Mouse (Mus musculus): ENCODE measurements around the gene Col5a1.

The Col5a1 gene

DNA sequence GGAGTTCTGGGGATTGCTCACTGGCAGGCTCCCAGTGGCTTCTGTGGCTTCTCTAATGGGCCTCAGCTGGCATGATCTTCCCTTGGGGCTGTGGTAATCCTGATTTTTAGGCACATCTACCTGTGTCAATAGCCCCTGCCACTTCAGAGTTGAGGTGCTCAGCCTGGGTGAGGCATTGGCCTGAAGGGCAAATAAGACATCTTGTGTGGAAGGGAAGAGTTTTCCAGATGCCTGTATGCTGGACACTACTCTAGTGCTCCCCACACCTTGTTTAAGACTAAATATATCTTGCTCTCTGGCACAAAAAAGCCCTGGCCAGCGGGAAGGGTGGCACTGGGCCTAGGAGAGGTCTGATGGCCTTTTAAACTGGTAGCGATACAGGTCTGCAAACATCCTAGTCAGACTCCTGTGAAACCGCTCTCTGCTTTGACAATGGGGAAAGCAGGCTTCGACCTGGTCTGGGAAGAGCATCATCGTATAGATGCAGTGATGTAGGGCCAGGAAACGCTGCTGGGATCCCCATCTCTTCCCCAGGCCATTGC lies 33.2 kb downstream of the Col5a1 start:
- no peak for DNase-seq (ENCODE audit: low spot score)

DNA sequence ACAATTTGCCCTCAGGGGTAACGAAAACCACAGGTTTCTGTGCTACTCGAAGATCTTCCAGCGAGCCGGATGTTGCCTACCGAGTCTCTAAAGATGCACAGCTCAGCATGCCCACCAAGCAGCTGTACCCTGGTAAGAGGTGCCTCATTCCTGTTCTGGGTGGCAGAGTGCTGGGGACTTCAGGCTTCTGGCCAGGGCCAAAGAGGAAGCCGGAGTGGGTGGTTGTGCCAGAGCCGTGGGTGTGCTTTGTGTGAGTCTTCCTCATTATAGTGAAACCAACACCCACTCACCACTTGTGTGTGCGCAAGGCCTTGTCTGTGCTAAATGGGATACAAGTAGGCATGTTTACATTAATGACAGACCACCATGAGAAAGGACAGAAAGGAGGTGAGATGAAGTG lies 35.8 kb downstream of the Col5a1 start:
- no peak for DNase-seq (ENCODE audit: low spot score)

DNA sequence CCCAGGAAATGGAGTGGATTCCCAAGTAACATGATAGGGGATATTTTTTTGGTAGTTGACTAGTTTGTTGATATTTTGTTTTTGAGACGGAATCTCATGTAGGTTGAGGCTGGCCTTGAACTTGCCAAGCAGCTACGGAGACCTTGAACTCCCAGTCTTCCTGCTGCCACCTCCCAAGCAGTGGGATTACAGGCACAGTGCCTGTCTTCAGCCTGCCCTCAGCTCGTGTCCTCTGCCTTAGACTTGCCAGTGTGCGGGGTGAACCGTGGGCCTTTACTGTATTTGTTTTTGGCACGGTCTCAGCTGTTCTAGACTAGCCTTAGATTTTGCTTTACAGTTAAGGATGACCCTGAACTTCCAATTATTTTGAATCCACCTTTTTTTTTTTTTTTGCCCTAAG lies 37.5 kb downstream of the Col5a1 start:
- DNase-seq (ENCODE audit: low spot score), result no peak

DNA sequence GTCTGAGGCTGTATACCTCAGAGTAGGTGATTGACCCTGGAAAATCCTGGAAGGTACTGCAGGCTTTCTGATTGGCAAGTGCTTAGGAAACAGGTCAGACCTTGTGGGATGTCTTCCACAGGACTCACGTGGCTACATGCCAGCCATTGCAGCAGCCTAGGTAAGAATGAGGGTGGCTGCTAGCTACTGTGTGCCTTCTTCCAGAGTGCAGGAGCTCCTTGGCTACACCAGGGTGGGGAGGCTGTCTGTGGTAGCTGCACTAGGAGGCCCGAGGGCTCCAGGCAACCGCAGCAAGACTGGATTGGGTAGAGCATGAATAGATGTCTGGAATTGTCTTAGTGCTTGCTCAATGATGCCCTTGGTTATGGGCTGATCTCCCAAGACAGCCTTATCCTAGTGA lies 38.2 kb downstream of the Col5a1 start:
- DNase-seq (ENCODE audit: low spot score), result no peak

DNA sequence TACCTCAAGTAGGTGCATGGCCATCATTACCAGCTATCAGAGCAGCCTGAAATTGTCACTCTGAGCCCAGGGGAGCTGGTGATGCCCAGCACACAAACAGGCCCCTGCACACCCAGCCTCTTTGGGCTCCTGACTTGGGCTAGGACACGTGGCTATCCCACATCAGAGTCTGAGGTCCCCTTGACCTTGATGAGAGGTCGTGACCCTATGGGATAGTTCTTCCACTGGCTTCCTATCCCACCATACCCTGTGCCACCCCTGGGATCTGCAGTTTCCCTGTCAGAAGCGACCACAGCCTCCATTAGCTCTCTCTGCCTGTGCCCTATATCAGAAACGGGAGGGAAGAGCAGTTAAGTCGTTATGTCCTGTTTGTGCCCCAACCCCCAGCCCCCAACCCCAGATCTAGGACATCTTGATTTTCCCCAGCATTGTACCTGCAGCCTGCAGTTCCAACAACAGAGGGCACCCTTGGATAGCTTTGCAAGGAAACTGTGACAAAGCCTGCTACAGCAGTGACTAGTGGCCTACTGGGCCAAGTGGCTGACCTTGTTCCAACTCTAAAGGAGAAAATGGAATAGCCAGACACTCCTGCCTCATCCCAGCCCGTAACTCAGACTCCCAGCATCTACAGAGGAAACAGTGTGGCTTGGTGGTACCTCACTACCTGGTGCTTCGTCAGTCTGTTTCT lies 40.4 kb downstream of the Col5a1 start:
- peak; percentile 52 for DNase-seq (ENCODE audit: low spot score)

DNA sequence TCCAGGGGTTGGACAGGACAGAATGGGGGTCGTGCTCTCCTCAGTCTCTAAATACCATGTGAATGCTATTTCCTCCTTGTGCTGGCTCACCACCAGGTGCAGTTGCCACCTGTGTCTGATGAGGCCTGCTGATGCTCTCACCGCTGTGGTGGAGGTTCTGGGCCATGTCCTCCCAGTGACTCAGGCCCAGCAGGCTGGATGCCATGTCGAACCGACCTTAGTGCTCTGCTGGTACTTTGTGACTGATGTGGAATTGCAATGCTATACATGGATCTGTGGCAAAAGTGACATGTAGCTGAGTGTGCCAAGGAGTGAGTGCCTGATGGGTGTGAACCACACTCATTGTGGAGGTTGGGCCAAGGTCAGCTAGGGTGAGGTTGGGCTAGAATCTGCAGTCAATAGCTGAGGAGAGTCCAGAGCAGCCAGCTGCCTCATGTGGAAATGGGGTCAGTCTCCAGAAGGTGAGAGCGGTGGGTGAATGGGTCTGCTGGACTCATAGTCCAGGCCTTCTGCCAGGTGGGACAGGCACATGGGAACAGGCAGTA lies 44.3 kb downstream of the Col5a1 start:
- no peak for DNase-seq (ENCODE audit: low spot score)

DNA sequence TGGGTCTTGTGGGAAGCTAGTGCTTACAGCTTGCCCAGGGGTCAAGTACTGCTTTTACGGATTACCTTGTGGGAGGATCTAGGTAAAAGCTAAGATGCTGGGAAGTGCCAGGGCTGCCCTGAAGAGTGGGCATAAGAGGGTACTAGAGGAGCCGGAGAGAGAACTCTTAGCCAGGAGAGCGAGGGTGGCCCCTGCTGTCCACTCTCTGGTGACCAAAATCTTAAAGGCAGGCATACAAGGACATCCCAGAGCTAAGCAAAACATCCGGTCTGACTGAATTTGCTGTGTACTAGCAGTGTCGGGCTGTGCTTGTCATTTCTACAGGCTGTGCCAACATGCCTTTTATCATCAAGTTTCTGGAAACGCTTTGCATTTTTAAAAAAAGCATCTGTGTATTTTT lies 44.9 kb downstream of the Col5a1 start:
- DNase-seq (ENCODE audit: low spot score), result no peak

DNA sequence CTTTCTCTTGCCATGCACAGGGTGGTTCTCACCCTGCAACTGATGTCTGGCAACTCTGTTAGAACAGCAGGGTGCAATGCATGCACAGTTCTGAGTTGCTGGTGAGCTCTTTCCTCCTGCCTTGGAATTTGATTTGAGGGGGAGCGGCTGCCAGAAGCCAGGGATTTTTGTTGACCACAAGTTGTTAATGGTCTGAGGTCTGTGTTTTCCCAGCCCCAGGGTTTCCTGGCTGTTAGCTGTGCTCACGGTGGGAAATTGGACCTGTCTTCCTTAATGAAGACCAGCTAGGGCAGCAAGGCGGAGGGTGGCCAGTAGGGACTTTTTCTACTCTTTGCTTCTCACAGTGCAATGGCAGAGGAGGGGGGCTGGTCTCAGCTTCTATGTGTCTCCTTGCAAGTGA lies 45.7 kb downstream of the Col5a1 start:
- no peak for DNase-seq (ENCODE audit: low spot score)

DNA sequence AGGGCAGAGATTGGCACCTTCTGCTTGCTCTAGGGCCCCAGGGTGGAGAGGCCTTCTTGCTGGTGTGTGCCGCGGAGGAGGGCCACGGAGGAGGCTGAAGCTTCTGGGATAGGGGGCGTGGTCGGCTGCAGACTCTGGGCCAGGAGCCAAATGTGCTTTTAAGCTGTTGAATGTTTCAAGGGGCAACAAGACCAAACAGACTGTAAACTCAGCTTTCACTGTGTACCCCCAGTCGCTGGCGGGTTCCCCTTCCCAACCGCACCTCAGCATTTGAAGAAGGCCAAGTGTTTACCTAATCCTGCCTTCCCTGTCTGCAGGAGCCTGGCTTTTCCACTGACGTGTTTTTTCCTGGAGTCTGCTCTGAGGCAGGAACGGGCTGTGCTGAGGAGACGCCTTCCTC lies 48.0 kb downstream of the Col5a1 start:
- peak; percentile 72 for DNase-seq (ENCODE audit: low spot score)

DNA sequence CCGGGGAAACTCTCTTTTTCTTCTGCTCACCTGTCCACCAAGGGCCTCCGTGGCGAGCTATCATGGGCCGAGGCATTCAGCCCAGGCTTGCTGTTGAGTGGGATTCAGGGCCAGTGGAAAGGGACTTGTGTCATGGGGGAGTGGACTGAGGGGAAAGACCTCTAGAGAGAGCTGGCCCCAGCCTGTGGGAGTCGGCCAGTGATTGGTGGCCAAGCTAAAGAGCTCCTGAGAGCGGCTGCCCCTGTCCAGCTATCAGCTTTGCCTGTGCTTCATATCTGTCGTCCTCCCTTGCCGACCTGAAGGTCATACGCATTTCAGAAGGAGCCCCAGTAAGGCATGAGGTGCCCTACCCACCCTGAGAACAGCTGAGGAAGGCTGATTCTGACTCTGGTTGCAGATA lies 48.6 kb downstream of the Col5a1 start:
- no peak for DNase-seq (ENCODE audit: low spot score)

DNA sequence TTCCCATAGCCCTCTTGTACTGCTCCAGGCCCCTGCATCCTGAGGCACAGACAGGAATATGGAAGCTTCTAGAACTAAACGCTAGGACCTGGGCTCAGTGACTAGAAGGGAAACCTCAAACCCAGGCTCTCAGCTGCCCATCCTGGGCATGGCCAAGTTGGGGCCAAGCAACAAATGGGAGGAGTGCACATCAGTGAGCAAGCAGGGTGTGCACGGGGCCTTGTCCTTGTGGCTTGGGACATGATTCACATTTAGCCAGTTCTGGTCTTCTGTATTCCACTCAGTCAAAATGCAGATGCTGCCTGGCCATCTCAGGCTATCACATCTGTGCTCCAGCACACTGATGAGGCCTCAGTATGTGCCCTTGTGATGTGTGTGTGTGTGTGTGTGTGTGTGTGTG lies 49.2 kb downstream of the Col5a1 start:
- DNase-seq (ENCODE audit: low spot score), result no peak

DNA sequence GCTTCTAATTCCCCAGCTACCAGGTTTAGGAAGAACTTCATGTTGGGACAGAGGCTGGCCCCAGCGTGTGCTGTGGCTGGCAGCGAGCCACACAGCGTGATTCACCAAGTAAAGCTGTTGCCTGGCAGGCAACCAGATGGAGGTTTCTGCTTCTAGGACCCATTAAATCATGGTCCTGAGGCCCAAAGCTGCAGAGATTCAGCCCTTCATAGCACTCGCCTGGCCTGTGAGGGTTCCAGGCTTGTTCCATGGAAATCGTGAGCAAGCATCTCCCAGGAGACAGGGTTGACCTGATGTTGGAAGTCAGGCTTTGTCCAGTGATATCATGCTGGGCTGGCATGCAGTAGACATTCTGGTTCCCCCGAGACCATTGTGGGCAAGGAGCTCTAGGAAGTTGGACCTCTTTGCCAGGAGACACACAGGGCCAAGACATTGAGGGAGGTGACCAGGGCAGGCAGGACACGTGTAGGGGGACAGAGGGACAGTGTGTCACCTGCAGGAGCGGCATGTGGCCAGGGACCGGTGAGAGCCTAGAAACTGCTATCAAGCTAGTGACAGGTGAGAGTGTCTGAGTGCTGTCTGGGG lies 50.5 kb downstream of the Col5a1 start:
- DNase-seq (ENCODE audit: low spot score), result peak; percentile 60

DNA sequence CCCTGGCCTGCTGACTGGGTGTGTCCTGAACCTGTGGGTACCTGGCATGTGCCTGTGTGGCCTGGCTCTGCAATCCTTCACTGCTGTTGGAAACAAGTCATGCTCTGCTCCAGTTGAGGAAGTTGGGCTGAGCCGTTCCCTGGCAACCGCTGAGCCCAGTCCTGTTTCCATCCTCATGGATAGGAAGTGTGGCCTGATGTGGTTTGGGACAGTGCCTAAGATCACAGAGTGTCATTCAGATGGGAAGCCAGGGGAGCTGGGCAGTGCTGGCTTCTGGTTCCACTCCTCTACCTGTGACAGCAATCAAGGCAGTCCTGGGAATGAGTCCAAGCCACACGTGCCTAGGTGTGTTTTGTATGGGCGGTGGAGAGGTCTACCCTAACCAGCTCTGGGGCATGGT lies 53.2 kb downstream of the Col5a1 start:
- no peak for DNase-seq (ENCODE audit: low spot score)

DNA sequence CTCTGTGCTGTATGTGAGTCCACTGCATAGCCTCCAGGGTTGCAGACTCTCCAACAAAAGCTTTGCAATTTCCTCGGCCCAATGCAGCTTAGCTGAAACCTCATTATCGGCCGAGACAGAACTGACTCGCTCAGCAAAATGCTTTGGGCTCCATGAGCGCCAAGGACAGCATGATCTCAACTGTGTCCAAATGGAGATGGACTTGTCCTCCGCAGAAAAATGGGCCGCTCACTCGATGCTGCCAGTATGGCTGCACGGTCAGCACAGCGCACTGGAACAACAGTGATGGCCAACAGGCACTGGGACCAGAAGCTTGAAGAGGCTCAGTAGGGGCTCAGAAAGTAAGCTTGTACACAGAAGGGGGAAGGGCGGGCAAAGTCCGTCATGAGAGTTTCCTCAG lies 53.9 kb downstream of the Col5a1 start:
- no peak for DNase-seq (ENCODE audit: low spot score)

DNA sequence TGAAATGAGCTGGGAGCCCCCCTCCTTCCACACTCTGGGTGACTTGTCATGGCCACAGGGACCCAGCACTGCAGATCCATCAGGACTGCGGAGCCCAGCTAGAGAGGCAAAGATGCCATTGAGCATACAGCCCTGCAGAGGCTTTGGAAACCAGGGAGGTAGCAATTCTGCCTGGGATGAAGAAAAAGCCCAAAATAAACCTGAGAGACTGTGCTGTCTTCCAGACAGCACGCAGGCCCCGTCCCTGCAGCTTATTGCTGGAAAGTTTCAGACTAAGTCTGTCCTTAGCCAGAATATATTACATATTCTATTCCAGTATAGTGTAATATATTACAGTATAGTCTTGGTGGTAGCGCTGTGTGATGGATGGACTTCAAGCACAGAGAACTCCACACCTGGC lies 61.0 kb downstream of the Col5a1 start:
- no peak for DNase-seq (ENCODE audit: low spot score)

DNA sequence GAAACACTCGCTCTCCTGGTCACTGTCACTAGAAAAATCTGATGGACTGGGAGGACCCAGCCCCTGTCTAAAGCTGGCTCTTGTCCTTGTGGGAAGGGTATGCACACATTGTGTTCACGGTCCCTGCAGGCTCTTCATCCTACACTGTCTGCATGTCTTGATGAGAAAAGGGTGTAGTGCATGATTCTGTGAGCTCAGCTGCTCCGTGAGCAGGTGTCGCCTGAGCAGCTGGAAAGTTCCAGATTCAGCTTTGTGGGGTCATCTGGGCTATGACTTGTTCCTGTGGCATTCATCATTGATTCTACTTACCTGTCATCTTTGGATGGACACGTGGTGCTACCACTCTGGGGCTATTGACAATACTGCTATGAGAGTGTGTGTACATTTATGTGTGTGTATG lies 61.7 kb downstream of the Col5a1 start:
- no peak for DNase-seq (ENCODE audit: low spot score)

DNA sequence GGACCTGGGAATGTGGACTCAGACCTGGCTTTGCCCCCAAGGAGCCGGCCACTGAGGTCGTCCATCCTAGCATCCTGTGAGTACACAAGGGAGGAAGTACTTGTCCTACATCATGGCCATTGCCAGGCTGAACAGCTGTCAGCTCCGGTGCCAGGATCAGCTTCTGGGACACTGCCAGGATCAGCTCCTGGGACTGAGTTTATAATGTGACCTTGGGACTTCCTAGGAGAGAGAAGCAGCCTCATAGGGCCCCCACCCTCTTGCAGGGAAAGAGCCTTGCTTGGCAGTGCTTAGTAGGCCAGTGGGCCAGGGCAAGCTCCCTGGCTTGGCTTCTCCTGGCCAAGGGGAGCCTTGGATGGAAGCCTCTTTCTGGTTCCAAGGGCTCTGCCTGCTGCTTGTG lies 67.6 kb downstream of the Col5a1 start:
- DNase-seq (ENCODE audit: low spot score), result peak; percentile 68

DNA sequence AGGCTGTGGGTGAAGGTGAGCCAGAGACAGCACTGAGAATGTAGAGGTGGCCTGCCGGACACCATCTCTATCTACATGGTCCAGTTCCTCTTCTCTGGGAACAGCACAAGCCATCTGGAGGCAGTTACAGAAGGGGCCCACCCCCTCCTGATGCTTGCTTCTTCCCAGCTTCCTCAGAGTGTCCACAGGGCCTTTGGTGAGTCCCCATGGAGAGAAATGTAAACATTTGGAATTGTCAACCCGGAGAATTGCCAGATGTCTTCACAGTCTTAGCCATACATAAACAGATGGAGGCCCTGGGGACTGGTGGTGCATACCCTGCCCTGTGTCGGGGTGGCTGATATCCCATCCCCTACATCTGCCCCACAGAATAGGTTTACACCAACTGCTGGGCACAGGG lies 68.7 kb downstream of the Col5a1 start:
- no peak for DNase-seq (ENCODE audit: low spot score)

DNA sequence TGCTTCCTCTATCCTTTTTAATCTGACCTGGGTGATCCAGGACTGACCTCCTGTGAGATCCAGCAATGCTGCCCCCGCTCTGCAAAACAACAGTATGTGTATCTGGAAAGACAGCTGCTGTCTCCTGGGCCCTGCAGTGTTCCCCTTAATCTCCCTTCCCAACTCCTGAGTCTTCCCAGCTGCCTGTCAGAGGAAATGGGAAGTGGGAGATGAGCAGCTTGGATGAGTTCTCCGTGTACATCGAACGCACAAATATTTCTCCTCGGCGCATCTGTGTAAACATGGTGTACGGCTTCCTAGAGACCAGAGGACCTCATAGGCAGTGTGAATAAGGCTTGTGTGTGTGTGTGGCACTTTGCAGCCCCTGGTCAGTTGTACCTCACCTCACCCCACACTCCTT lies 70.5 kb downstream of the Col5a1 start:
- DNase-seq (ENCODE audit: low spot score), result no peak

DNA sequence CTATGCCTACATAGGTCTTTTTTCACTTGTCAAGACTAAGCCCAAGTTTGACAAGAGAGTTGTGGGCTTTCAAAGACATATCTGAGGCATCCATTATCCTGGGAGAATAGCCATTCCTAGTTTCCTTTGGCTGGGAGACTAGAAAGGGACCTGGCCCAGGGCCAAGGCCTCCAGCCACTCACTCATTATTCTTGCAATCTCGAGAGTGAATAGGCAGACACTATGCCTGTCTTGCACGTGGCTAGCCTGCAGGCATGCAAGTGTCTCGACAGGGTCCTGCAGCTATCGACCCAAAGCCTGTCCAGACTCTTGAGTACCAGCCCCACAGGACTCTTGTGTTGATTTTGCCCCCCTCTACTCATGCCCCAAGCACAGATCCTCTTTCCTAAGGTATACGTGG lies 71.0 kb downstream of the Col5a1 start:
- DNase-seq (ENCODE audit: low spot score), result peak; percentile 44

DNA sequence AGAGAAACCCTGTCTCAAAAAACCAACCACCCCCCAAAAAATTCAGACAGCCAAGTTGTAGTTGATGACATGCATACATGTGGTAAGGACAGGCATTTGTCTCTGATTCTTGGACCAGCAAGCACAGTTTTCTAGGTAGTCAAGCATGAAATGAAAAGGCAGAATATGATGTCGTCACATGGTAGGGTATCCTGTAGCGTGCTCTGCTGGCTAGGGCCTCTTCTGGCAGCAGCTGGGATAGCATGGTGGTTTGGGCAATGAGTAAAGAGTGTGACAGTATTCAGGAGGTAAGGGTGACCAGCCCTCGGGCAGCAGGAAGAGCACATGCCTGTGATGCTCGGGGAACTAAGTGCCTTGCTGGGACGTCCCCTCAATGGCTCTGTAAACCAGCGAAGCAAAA lies 73.0 kb downstream of the Col5a1 start:
- no peak for DNase-seq (ENCODE audit: low spot score)

DNA sequence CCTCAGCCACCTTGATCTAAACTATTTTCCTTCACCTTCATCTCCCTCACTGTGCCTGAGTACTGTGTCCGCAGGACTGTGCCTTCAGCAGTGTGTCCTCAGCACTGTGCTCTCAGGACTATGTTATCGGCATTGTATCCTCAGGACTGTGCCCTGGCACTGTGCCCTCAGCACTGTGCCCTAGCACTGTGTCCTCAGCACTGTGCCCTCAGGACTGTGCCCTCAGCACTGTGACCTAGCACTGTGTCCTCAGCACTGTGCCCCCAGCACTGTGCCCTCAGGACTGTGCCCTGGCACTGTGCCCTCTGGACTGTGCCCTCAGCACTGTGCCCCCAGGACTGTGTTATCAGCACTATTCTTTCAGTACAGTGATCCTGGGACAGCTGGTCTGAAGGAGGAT lies 75.0 kb downstream of the Col5a1 start:
- no peak for DNase-seq (ENCODE audit: low spot score)

DNA sequence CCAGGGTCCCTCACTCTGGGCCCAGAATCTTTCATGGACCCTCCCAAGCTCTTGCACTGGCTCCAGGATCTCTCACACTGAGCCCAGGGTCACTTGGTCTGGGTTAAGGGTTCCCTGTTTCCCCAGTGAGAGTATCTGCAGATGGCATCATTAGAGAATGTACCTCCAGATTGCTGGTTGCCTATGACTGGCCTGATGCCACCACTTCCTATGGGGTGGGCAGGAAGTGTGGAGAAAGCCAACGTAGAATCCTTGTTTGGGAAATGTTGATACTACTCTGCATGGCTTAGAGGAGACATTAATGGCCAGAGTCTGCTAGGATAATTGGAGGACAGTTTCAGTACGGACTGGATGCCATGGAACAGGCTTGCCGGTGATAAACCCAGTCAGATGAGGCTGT lies 76.2 kb downstream of the Col5a1 start:
- DNase-seq (ENCODE audit: low spot score), result no peak

DNA sequence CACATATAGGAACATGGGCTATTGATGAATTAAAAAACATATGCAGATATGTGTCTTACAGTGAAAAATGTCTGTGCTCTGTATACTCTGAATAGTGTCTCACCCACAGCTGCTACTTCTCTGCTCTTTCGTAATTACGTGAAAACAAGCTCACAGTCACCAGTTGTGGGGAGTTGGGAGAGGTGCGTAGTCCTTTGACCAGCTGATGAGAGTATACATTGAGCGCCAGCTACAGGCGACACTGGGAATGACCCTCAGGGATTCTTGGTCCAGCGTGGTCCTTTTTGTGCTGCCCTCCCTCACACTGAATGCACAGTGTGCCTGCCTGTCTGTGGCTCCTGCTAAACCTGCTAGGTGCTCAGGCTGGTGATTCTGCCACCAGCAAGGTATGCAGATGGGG lies 82.9 kb downstream of the Col5a1 start:
- peak; percentile 38 for DNase-seq (ENCODE audit: low spot score)

Measured in ovary, postnatal 36 days (tissue).